Mouse (Mus musculus) limb, embryonic 12.5 days (tissue): ENCODE results near the gene Ski. TPM values are rescaled to one million over a fixed set of nuclear protein-coding genes. Genes with fewer than 3 reads are reported as not detected.
A peak's percentile ranks its signal among the peaks of the same experiment; 100 is the strongest.

ENCODE experiments used
- ATAC-seq: fragments of 200-750 bp; cut with Nextera tagmentation; 2 replicates; pipeline ENCODE4 v1.8.0; 2017; ENCODE audit warnings: low read depth, moderate TSS enrichment; ENCODE audit not compliant: insufficient number of reproducible peaks, insufficient read depth, low FRiP score, low TSS enrichment
- H3K27ac ChIP-seq: fragments of 300-500 bp; sonication (generic); 2 replicates; pipeline ENCODE4 v1.5.1; 2016; ENCODE audit warnings: mild to moderate bottlenecking, moderate library complexity
- H3K27me3 ChIP-seq: fragments of 300-500 bp; sonication (generic); 2 replicates; pipeline ENCODE4 v1.6.1; 2016; ENCODE audit warnings: mild to moderate bottlenecking, moderate library complexity
- H3K36me3 ChIP-seq: fragments of 300-500 bp; sonication (generic); 2 replicates; pipeline ENCODE4 v1.6.1; 2016; ENCODE audit warnings: mild to moderate bottlenecking, moderate library complexity
- H3K4me1 ChIP-seq: fragments of 300-500 bp; sonication (generic); replicated peaks from 2 replicates; pipeline ENCODE4 v1.6.1; 2016
- H3K4me2 ChIP-seq: fragments of 300-500 bp; sonication (generic); 2 replicates; pipeline ENCODE4 v1.6.1; 2016; ENCODE audit warnings: mild to moderate bottlenecking, moderate library complexity
- H3K4me3 ChIP-seq: fragments of 300-500 bp; sonication (generic); replicated peaks from 2 replicates; pipeline ENCODE4 v1.5.1; 2016; ENCODE audit warnings: mild to moderate bottlenecking
- H3K9ac ChIP-seq: fragments of 300-500 bp; sonication (generic); replicated peaks from 2 replicates; pipeline ENCODE4 v1.6.1; 2016; ENCODE audit warnings: mild to moderate bottlenecking, moderate library complexity
- H3K9me3 ChIP-seq: fragments of 300-500 bp; sonication (generic); 2 replicates; pipeline ENCODE4 v1.6.1; 2016; ENCODE audit warnings: mild to moderate bottlenecking, moderate library complexity
- WGBS: fragments of 180-500 bp; shearing (Covaris S2); methylation state at CpG from one replicate; pipeline ENCODE4 v1.1.7; 2016; 5-methylcytosine and 5-hydroxymethylcytosine counted together
- polyA plus RNA-seq: library from polyadenylated mRNA; unstranded; fragments of >200 nt; fragmentation: Nextera tagmentation; extraction: Ambion mirVana; gene quantifications from 2 replicates; pipeline ENCODE4 v1.2.1, GENCODE M21; 2016

Ski gene
- polyA plus RNA-seq, 1 experiment from 2014 or later: 18.8 TPM

DNA sequence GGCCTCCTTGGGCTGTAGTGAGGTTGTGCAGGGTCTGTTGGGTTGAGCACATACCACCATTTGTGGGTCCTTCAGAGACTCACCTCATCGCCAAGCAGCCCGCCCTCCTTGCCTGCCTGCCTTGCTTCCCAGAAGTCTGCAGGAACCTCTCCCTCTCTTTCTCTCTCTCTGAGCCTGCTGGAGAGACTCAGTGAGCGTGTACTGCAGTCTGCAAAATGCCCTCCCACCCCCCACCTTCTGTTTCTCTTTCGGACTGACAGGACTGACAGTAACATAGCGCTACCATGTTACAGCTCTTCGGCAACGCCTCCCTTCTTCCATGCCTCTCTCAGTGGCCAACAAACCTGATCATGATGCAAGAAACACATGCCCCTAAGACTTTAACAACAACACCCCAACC lies 32.1 kb downstream of the Ski start:
- peaks cover 6% of the 10 kb centered on the region; the same call in 1 of the 2 replicates for H3K36me3 ChIP-seq
- 0 out of 2 replicates have a peak overlapping the region, but pooled peaks have one; percentile 18 for H3K9ac ChIP-seq
- no peaks in the 10 kb centered on the region for H3K9me3 ChIP-seq
- peak overlapping the region; percentile 26; the same call in 1 of the 2 replicates for H3K4me2 ChIP-seq
- WGBS: 30% methylated on average over 7 of the region's 7 CpGs
- ATAC-seq: no peak
- H3K4me1 ChIP-seq: peaks cover 83% of the 10 kb centered on the region
- H3K27ac ChIP-seq: peak overlapping the region; percentile 60
- H3K27me3 ChIP-seq: no peaks in the 10 kb centered on the region
- no peak overlapping the region for H3K4me3 ChIP-seq

DNA sequence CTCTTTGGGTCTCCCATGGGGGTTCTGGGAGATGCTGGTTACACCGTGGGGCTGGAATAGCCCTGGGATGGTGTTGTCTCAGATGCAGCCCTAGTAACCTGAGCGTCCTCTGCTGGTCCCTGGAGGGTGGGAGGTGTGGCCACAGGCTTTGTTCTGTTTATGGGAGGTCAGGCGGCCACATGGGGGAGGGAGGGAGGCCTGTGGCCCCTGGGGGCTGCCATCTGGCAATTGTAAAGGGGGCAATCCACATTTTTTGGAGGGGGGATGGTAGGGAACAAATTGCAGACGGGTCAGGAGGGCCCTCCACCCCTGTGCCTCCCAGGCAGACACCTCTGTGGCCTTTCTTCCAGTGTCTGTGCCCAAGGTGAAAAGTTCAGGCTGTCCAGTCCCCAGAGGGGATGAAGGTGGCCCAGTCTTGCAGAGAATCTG lies 32.7 kb downstream of the Ski start:
- peaks cover 6% of the 10 kb centered on the region; the same call in 1 of the 2 replicates for H3K36me3 ChIP-seq
- H3K27me3 ChIP-seq: no peaks in the 10 kb centered on the region
- 0 out of 2 replicates have a peak overlapping the region, but pooled peaks have one; percentile 18 for H3K9ac ChIP-seq
- H3K4me2 ChIP-seq: peak overlapping the region; percentile 26
- peaks cover 81% of the 10 kb centered on the region for H3K4me1 ChIP-seq
- H3K9me3 ChIP-seq: no peaks in the 10 kb centered on the region
- WGBS: 4% methylated on average over 4 of the region's 4 CpGs
- no peak; the same call in 1 of the 2 replicates for ATAC-seq
- H3K4me3 ChIP-seq: no peak overlapping the region
- peak overlapping the region; percentile 60 for H3K27ac ChIP-seq

DNA sequence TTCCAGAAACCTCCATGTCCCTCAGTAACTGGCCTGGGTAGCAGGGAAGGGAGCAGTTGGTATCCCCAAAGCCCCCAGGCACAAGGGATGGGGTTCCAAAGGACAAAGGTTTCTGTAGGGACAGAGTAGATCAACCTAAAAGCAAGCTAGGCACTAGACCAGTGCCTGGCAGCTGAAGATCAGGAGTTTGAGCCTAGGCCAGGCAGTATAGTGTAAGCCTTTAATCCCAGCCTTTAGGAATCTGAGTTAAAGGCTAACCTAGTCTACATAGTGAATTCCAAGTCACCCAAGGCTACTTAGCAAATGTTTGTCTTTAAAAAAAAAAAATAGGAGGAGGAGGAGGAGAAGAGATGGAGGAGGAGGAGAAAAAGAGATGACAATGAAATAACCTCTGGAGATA lies 33.6 kb downstream of the Ski start:
- Histone ChIP-seq H3K9me3 (no peaks in the 10 kb centered on the region), H3K4me2 (no peak overlapping the region), H3K36me3 (peaks cover 6% of the 10 kb centered on the region; the same call in 1 of the 2 replicates), H3K27ac (peak overlapping the region; percentile 60; the same call in 1 of the 2 replicates), H3K4me1 (peaks cover 88% of the 10 kb centered on the region), H3K27me3 (no peaks in the 10 kb centered on the region), H3K9ac (no peak overlapping the region), H3K4me3 (no peak overlapping the region)
- no peak for ATAC-seq

DNA sequence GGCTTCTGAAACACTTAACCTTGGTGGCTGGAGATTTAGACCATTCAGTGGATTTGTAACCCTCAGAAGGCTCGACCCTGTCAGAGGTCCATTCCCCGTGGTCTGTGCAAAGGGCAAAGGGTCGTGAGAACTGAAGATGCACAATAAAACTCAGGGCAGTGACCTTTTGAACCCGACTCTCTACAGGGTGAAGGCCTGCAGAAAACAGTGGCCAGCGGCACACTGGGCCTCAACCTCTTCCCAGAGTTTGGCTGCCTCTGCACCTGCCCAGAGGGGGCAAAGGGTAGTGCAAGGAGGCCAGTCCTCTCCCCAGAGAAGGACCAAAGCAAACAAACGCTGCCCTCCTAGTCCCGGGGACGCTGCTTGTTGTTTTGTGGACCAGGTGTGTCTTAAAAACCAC lies 34.1 kb downstream of the Ski start:
- H3K4me2 ChIP-seq: no peak overlapping the region
- no peak overlapping the region for H3K9ac ChIP-seq
- H3K9me3 ChIP-seq: no peaks in the 10 kb centered on the region
- peaks cover 4% of the 10 kb centered on the region; the same call in 1 of the 2 replicates for H3K36me3 ChIP-seq
- peaks cover 88% of the 10 kb centered on the region for H3K4me1 ChIP-seq
- no peaks in the 10 kb centered on the region for H3K27me3 ChIP-seq
- H3K27ac ChIP-seq: peak overlapping the region; percentile 60
- WGBS: 5% methylated on average over 8 of the region's 8 CpGs
- H3K4me3 ChIP-seq: no peak overlapping the region
- no peak for ATAC-seq

DNA sequence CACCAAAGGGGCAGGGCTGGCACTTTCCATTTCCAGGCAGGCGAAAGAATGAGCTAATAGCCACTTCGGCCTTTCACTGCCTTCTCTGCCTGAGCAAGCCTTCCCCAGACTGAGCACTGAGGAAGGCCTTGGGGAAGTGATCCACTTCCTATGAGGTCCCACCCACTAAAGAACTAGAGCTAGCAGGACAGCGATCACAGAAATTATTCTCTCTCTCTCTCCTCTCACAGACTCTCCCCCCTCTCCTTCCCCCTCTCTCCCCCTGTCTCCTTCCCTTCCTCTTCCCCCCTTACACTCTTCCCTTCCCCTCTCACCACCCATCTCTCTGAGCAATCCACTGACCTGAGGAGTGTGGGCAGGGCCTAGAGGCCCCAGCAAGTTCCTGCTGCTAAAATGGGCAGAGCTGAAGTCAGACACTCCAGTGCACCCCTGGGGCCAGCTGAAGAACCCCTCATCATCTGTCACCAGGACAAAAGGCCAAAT lies 35.2 kb downstream of the Ski start:
- H3K4me2 ChIP-seq: no peak overlapping the region; the same call in 1 of the 2 replicates
- peaks cover 91% of the 10 kb centered on the region for H3K4me1 ChIP-seq
- no peak overlapping the region for H3K9ac ChIP-seq
- H3K36me3 ChIP-seq: no peaks in the 10 kb centered on the region
- no peaks in the 10 kb centered on the region for H3K27me3 ChIP-seq
- H3K27ac ChIP-seq: peak overlapping the region; percentile 60; the same call in 1 of the 2 replicates
- WGBS: 45% methylated on average over 3 of the region's 3 CpGs
- H3K9me3 ChIP-seq: no peaks in the 10 kb centered on the region
- H3K4me3 ChIP-seq: no peak overlapping the region
- ATAC-seq: no peak

DNA sequence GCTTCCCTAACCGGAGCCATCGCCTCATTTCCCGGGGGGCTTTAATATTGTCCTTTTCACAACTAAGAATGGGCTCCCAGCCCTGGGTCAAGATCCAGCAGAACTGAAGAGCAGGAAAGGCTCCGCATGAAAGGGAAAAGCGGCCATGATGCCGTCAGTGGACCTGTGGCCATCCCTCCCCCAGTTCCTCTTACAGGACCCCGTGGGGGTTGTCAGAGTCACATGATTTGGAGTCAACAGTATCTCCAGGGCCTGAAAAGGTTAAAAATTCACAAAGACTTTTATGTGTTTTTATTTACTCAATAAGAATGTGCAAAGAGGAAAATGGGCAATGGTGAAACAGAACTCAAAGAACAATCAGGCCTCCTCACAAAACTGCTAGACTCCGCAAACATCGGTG lies 36.5 kb downstream of the Ski start:
- Histone ChIP-seq H3K4me1 (peaks cover 77% of the 10 kb centered on the region), H3K27ac (no peak overlapping the region)

DNA sequence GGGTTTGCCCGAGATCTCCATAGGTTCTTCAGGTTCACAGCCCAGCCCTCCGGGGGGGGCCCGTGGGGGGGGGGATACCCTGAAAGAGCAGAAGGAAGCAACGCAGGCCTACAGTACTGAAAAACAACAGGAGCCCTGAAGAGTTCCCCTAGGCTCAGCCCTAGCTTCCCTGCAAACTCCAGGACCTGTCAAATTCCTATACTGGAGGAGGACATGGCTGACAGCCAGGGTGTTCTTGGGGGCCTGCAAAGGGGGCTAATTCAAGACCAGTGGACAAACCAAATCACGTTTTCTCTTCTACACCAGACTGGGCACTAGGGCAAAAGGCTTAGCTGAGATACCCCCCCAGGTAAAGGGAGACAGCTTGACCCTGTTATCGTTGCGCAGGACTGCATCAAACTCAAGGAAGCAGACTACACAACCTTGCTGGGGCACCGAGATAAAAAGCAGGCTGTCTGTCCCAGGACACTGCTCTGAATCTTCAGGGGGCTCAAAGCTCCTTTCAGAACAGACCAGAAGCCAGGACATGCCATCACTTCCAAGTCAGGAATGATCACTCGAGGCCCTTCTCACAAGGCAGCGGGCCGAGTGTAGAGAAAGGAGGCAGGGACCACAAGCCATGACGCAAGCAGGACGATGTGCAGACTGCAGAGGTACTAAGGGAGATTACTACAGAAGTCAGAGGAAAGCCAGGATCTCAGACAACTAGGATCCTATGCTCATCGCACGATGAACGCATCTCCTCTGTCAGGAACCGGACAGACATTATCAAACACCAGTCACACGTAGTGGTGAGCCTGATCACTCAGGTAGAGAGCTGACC lies 37.9 kb downstream of the Ski start:
- Histone ChIP-seq H3K27ac (peak overlapping the region; percentile 2; the same call in 1 of the 2 replicates), H3K9ac (no peak overlapping the region), H3K4me1 (peaks cover 71% of the 10 kb centered on the region), H3K9me3 (no peaks in the 10 kb centered on the region), H3K4me3 (no peak overlapping the region), H3K36me3 (no peaks in the 10 kb centered on the region), H3K4me2 (no peak overlapping the region), H3K27me3 (no peaks in the 10 kb centered on the region)
- 81% methylated on average over 18 of the region's 18 CpGs for WGBS
- ATAC-seq: no peak

More for the DNA sequence above, 36.5 kb downstream of the Ski start:
- no peak overlapping the region for H3K4me3 ChIP-seq
- no peaks in the 10 kb centered on the region for H3K9me3 ChIP-seq
- no peaks in the 10 kb centered on the region for H3K27me3 ChIP-seq
- H3K36me3 ChIP-seq: no peaks in the 10 kb centered on the region
- no peak for ATAC-seq
- no peak overlapping the region for H3K9ac ChIP-seq
- WGBS: 91% methylated on average over 9 of the region's 9 CpGs
- no peak overlapping the region for H3K4me2 ChIP-seq

DNA sequence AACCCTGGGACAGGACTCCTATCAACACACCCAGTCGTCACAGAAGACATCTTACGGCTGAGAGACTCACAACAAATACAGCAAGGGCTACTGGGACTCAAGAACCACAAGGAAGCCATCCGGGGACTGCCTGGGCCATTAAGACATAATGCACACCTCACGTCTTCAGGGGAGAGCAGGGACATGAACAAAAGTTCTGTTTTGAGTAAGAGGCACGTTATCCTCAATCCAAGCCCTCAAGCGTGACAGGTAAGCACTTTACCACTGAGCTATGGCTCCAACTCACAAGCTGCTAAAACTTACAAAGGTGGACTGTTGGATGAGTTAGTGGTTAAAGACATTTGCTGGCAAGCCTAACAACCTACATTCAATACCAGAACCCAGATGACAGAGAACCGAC lies 39.2 kb downstream of the Ski start:
- H3K27ac ChIP-seq: no peak overlapping the region
- 80% methylated on average over 7 of the region's 7 CpGs for WGBS
- H3K9ac ChIP-seq: no peak overlapping the region
- no peaks in the 10 kb centered on the region for H3K9me3 ChIP-seq
- no peak overlapping the region for H3K4me2 ChIP-seq
- no peak for ATAC-seq
- H3K4me1 ChIP-seq: peaks cover 71% of the 10 kb centered on the region
- H3K27me3 ChIP-seq: no peaks in the 10 kb centered on the region
- no peak overlapping the region for H3K4me3 ChIP-seq
- no peaks in the 10 kb centered on the region for H3K36me3 ChIP-seq

DNA sequence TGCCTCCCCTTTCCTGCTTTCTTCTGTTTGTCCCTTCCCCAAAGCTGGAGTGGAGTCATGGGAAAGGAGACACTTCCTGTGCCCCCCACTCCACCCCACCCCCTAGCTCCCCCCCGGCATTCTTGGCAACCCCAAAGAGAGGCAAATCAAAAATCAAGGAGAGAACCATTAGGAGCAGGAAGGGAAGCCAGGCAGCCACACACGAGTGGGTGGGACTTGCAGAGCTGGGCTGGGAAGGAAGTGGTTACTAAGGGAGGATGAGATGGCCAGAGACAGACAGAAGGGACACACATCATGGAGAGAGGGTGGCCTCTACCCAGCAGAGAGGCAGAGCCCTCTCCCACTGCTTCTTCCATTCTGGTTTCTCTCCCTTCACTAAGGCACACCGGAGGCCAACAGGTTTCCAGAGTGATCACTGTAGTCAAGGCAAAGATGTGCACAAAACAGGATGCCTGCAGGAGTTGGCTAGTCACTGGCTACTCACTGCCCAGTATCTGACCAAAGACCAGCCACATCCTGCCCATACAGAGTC lies 43.3 kb downstream of the Ski start:
- Histone ChIP-seq H3K4me3 (no peak overlapping the region), H3K4me1 (peaks cover 75% of the 10 kb centered on the region), H3K9ac (no peak overlapping the region), H3K27ac (peak overlapping the region; percentile 89), H3K27me3 (no peaks in the 10 kb centered on the region), H3K9me3 (no peaks in the 10 kb centered on the region), H3K36me3 (no peaks in the 10 kb centered on the region), H3K4me2 (peak overlapping the region; percentile 40)
- no peak for ATAC-seq
- 31% methylated on average over 3 of the region's 3 CpGs for WGBS

DNA sequence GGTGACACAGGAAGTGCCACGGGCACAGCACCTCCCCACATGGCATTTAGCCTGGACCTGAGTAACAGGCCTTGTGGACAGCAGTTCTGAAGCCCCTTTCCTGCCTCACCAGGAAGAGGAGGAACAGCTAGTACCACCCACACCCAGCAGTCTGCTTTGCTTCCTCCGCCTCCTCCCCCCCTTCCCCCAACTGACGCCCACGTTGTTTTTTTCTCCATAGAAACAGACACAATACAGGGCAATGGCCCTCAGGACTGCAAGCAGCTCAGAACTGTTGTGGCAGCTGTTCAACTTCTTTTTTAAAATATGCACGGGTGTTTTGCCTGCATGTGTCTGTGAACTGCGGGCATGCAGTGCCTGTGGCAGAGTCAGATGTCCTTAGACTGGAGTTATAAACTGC lies 44.1 kb downstream of the Ski start:
- Histone ChIP-seq H3K9ac (no peak overlapping the region), H3K4me3 (0 out of 2 replicates have a peak overlapping the region, but pooled peaks have one; percentile 1), H3K4me2 (peak overlapping the region; percentile 40), H3K36me3 (no peaks in the 10 kb centered on the region), H3K27me3 (no peaks in the 10 kb centered on the region), H3K27ac (peak overlapping the region; percentile 89), H3K9me3 (no peaks in the 10 kb centered on the region), H3K4me1 (peaks cover 75% of the 10 kb centered on the region)
- peak; percentile 61; the same call in 1 of the 2 replicates for ATAC-seq
- WGBS: 12% methylated on average over 6 of the region's 6 CpGs

DNA sequence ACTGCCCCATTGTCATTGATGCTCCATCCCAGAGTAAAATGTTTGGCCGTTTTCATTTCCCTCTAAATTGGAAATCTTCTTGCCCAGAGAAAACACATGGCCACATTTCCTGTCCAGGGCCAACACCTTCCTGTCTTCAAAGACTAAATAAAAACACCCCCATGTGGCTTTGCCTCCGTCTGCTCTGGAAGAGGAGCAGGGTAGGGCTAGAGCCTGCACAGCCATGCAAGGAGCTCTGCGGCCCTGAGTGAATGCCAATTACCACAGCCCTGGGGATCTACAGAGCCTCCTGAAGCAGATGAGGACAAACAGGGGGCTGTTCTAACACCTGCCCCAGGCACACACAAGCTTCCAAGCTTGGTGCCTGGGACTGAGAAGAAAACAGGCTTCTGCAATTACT lies 46.2 kb downstream of the Ski start:
- H3K4me1 ChIP-seq: peaks cover 91% of the 10 kb centered on the region
- 9% methylated on average over 3 of the region's 3 CpGs for WGBS
- ATAC-seq: no peak

More for the DNA sequence above, 46.2 kb downstream of the Ski start:
- Histone ChIP-seq H3K4me2 (no peak overlapping the region), H3K4me3 (no peak overlapping the region), H3K27ac (peak overlapping the region; percentile 89), H3K36me3 (no peaks in the 10 kb centered on the region), H3K9ac (no peak overlapping the region; the same call in 1 of the 2 replicates), H3K9me3 (no peaks in the 10 kb centered on the region), H3K27me3 (no peaks in the 10 kb centered on the region)
